Mouse (Mus musculus) intestine, embryonic 15.5 days (tissue): Measurements from ENCODE around the gene Eci2. TPM values are rescaled to one million over a fixed set of nuclear protein-coding genes. Genes with fewer than 3 reads are reported as not detected.
"Not testable (repeated sequence)": the region's sequence is repeated elsewhere in the genome, so short reads cannot be mapped to it uniquely, and the experiment has no call there.

Experiments
- ATAC-seq: fragments of 200-750 bp; cut with Nextera tagmentation; 2 replicates; pipeline ENCODE4 v1.8.0; 2017; ENCODE audit warnings: moderate TSS enrichment, moderate library complexity
- H3K27ac ChIP-seq: fragments of 300-500 bp; sonication (generic); 2 replicates; pipeline ENCODE4 v1.5.1; 2015; ENCODE audit warnings: mild to moderate bottlenecking, inconsistent platforms
- H3K27me3 ChIP-seq: fragments of 300-500 bp; sonication (generic); replicated peaks from 2 replicates; pipeline ENCODE4 v1.6.1; 2015; ENCODE audit warnings: inconsistent platforms
- H3K36me3 ChIP-seq: fragments of 300-500 bp; sonication (generic); 2 replicates; pipeline ENCODE4 v1.6.1; 2015; ENCODE audit warnings: inconsistent platforms
- H3K4me1 ChIP-seq: fragments of 300-500 bp; sonication (generic); replicated peaks from 2 replicates; pipeline ENCODE4 v1.6.1; 2015; ENCODE audit warnings: inconsistent platforms
- H3K4me2 ChIP-seq: fragments of 300-500 bp; sonication (generic); replicated peaks from 2 replicates; pipeline ENCODE4 v1.6.1; 2015; ENCODE audit warnings: mild to moderate bottlenecking, inconsistent platforms
- H3K4me3 ChIP-seq: fragments of 300-500 bp; sonication (generic); replicated peaks from 2 replicates; pipeline ENCODE4 v1.5.1; 2015; ENCODE audit warnings: inconsistent platforms
- H3K9ac ChIP-seq: fragments of 300-500 bp; sonication (generic); 2 replicates; pipeline ENCODE4 v1.6.1; 2015; ENCODE audit warnings: inconsistent platforms
- H3K9me3 ChIP-seq: fragments of 300-500 bp; sonication (generic); 2 replicates; pipeline ENCODE4 v1.6.1; 2016; ENCODE audit warnings: inconsistent platforms
- WGBS: fragments of 180-500 bp; shearing (Covaris S2); methylation state at CpG from one replicate; pipeline ENCODE4 v1.1.7; 2015; 5-methylcytosine and 5-hydroxymethylcytosine counted together
- polyA plus RNA-seq: library from polyadenylated mRNA; unstranded; fragments of >200 nt; fragmentation: Nextera tagmentation; extraction: Ambion mirVana; gene quantifications from 2 replicates; pipeline ENCODE4 v1.2.1, GENCODE M21; 2015

The Eci2 gene
- polyA plus RNA-seq, 1 experiment from 2014 or later: 147 TPM

GRCm38 (mm10) chr13:35028365-35028764, 1.5 kb upstream of the Eci2 start:
- whole genome bisulfite sequencing: 89% methylated on average over 3 of the region's 3 CpGs
- ATAC-seq: no peak
- Histone ChIP-seq H3K4me1 (no peaks in the 10 kb centered on the region), H3K9me3 (no peaks in the 10 kb centered on the region), H3K4me2 (no peak overlapping the region), H3K36me3 (no peaks in the 10 kb centered on the region), H3K27ac (no peak overlapping the region), H3K27me3 (no peaks in the 10 kb centered on the region), H3K9ac (no peak overlapping the region), H3K4me3 (no peak overlapping the region)

DNA sequence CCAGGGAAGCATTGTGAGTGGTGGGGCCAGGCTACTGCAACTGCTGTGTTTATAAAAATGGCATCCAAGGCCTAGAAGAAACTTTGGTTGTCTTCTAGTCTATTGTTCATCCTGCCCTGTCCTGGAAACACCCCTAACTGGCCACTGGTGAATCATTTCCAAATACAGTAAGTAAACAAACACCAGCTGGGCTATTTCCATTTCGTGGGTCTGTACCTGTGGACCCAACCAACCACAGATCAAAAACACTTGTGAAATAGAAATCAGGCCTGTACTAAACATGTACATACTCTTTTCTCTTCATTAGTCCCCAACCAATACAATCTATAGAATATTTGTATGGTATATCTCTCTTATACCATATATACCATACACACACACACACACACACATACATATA, 3.5 kb downstream of the Eci2 start:
- ATAC-seq, H3K27ac ChIP-seq: not testable (repeated sequence)

GRCm38 (mm10) chr13:35020383-35020782, 6.5 kb downstream of the Eci2 start:
- H3K4me2 ChIP-seq: no peak overlapping the region
- H3K27ac ChIP-seq: no peak overlapping the region
- H3K9me3 ChIP-seq: no peaks in the 10 kb centered on the region
- H3K4me1 ChIP-seq: no peaks in the 10 kb centered on the region
- no peaks in the 10 kb centered on the region for H3K27me3 ChIP-seq
- WGBS: 69% methylated on average over 3 of the region's 3 CpGs
- no peaks in the 10 kb centered on the region for H3K36me3 ChIP-seq
- no peak for ATAC-seq
- no peak overlapping the region for H3K9ac ChIP-seq
- H3K4me3 ChIP-seq: no peak overlapping the region

More for the DNA sequence above, 3.5 kb downstream of the Eci2 start:
- H3K4me3 ChIP-seq, H3K4me1 ChIP-seq, H3K9me3 ChIP-seq, H3K27me3 ChIP-seq, H3K4me2 ChIP-seq, H3K9ac ChIP-seq, H3K36me3 ChIP-seq: not testable (repeated sequence)
- 38% methylated on average over 1 of the region's 1 CpGs for WGBS

DNA sequence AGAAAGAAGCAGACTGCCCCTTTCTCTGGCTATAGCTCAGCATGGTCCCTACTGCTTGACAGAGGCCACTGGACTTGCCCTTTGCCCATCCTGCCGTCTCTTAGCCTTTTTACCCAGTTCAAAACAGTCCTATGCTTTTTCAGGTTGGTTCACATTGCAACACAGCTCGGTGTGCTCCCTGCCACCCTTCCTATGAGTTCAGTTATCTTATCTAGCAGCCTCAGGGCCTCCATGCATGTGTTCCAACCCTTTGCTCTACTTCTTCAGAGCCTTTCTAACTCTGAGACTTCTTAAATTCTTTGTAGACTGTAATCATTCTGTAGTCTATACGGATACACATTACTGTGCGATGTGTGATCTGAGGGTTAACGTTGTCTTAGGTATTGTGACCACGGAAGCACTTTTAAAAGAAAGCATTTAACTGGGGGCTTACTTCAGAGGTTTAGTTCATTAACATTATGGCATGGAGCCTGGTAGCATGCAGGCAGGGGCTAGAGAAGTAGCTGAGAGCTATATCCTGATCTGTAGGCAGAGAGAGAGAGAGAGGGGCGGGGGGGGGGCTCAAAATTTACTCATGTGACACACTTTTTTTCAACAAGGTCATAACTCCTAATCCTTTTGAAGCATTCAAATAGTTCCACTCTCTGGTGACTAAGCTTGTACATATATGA, 7.9 kb downstream of the Eci2 start:
- H3K36me3 ChIP-seq: no peaks in the 10 kb centered on the region
- H3K27ac ChIP-seq: no peak overlapping the region
- no peaks in the 10 kb centered on the region for H3K4me1 ChIP-seq
- no peak overlapping the region for H3K4me2 ChIP-seq
- ATAC-seq: peak; percentile 88
- 74% methylated on average over 7 of the region's 7 CpGs for WGBS
- H3K9ac ChIP-seq: no peak overlapping the region
- H3K4me3 ChIP-seq: no peak overlapping the region
- no peaks in the 10 kb centered on the region for H3K27me3 ChIP-seq
- H3K9me3 ChIP-seq: no peaks in the 10 kb centered on the region

DNA sequence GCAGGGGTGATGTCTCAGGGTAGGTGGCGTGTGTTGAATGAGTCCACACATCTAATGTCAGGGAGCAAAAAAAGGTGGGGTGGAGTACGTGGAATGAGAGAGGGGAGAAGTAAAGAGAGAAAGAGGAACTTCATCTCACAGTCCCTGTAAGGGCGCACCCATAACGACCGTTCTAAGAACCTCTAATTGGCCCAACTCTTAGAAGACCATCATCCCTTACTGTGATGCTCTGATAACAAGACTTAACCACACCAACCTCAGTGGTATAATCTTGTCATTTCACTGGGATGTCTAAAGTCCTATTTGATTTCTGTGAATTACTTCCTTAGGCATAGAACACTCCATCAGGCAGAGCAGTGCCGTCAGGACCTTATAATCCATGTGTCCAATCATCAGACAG, 9.5 kb downstream of the Eci2 start:
- Histone ChIP-seq H3K9me3 (no peaks in the 10 kb centered on the region), H3K4me2 (no peak overlapping the region), H3K4me3 (no peak overlapping the region), H3K9ac (no peak overlapping the region), H3K27ac (no peak overlapping the region), H3K27me3 (no peaks in the 10 kb centered on the region), H3K36me3 (no peaks in the 10 kb centered on the region), H3K4me1 (no peaks in the 10 kb centered on the region)
- ATAC-seq: no peak
- 83% methylated on average over 6 of the region's 6 CpGs for WGBS

GRCm38 (mm10) chr13:35016067-35016466, 10.8 kb downstream of the Eci2 start:
- Histone ChIP-seq H3K9ac (no peak overlapping the region), H3K9me3 (no peaks in the 10 kb centered on the region), H3K4me2 (no peak overlapping the region), H3K4me1 (no peaks in the 10 kb centered on the region), H3K27ac (no peak overlapping the region), H3K4me3 (no peak overlapping the region), H3K36me3 (no peaks in the 10 kb centered on the region), H3K27me3 (no peaks in the 10 kb centered on the region)
- 95% methylated on average over 1 of the region's 1 CpGs for WGBS
- ATAC-seq: no peak

DNA sequence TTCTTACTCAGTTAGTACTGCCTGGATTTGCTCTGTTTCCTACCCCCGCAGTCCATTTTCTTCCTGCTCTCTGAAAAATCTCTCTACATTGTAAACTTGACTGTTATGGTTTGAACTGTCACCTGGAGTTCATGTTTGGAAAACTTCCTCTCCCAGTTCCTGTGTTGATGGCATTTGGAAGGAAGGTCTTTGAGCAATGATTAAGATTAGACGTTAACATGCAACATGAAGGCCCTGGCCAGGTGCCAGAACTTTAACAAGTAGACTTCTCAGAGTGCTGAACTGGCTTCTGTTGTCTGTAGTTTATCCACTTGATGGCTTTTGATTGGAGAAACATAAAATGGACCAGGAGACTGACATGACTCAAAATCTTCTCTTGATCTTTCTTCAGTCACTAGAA, 31.0 kb downstream of the Eci2 start:
- Histone ChIP-seq H3K36me3 (no peaks in the 10 kb centered on the region), H3K27me3 (no peaks in the 10 kb centered on the region), H3K27ac (no peak overlapping the region), H3K9ac (no peak overlapping the region), H3K9me3 (no peaks in the 10 kb centered on the region), H3K4me3 (no peak overlapping the region), H3K4me2 (no peak overlapping the region), H3K4me1 (peaks cover 6% of the 10 kb centered on the region)
- WGBS: 45% methylated on average over 2 of the region's 2 CpGs
- ATAC-seq: no peak

DNA sequence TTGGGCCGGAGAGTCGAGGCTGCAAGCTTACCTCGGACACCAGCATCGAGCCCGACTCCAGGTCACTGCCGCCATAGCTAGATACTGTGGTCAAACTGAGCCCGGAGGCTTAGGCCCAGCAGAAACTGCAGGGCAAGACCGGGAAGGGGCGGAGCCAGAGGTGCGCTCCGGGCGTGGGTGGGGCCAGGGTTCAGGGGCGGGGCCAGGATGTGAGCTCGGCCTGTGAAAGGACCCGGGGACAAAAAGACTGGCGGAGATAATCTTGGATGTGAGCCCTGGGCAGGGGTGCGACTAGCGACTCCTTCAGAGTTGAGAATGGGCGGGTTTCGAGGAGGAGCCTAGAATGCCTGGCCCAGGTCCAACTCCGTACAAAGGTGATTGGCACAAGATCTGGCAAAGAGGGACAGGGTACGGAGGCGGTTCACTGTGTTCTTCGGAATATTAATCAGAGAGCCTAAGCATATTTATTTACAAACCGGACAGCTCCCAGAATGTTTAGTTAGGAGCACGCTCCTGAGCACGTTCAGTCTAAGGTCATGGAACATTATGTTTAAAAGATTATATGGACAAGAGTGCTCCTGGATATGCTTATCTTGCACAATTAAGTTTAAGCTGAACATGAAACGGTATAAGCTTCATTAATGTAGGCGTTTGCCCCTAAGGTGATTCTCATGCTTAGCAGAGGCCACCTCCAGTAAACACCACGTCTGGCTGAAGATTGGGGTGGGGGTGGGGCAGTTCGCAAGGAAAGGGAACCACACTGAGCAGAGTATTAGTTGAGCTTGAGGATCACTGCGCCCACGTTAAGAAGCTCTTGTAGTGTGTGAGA, 32.7 kb downstream of the Eci2 start:
- Histone ChIP-seq H3K36me3 (0 out of 2 replicates have a peak, but pooled peaks cover 3% of the 10 kb centered on the region), H3K9me3 (no peaks in the 10 kb centered on the region), H3K27me3 (no peaks in the 10 kb centered on the region), H3K4me2 (peak overlapping the region; percentile 64), H3K4me1 (peaks cover 6% of the 10 kb centered on the region), H3K4me3 (peak overlapping the region; percentile 58), H3K27ac (peak overlapping the region; percentile 87), H3K9ac (peak overlapping the region; percentile 75)
- peak; percentile 98 for ATAC-seq
- under 1% methylated on average over 33 of the region's 33 CpGs for WGBS

DNA sequence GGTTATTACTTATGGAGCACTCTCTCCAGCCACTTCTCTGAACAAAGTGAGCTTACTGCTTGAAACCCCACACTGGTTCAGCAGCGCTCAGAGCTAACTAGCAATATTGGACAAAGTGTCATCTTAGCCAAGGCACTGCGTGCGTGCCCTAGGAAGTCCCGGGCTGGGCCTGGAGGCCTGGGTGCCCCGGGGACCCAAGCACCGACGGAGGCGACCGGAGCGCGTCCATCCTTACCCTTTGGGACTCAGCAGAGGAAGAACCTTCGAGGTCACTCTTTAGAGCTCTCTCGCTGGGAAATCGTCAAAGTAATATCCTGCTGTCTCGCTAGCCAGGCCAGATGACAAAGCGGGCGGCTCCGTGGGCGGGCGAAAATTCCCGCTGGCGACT, 33.3 kb downstream of the Eci2 start:
- peak; percentile 59 for ATAC-seq
- peaks cover 6% of the 10 kb centered on the region for H3K4me1 ChIP-seq
- no peaks in the 10 kb centered on the region for H3K27me3 ChIP-seq
- WGBS: under 1% methylated on average over 22 of the region's 22 CpGs
- H3K9me3 ChIP-seq: no peaks in the 10 kb centered on the region
- H3K4me2 ChIP-seq: peak overlapping the region; percentile 64
- peak overlapping the region; percentile 75 for H3K9ac ChIP-seq
- peak overlapping the region; percentile 87 for H3K27ac ChIP-seq
- 0 out of 2 replicates have a peak, but pooled peaks cover 6% of the 10 kb centered on the region for H3K36me3 ChIP-seq
- peak overlapping the region; percentile 58 for H3K4me3 ChIP-seq

DNA sequence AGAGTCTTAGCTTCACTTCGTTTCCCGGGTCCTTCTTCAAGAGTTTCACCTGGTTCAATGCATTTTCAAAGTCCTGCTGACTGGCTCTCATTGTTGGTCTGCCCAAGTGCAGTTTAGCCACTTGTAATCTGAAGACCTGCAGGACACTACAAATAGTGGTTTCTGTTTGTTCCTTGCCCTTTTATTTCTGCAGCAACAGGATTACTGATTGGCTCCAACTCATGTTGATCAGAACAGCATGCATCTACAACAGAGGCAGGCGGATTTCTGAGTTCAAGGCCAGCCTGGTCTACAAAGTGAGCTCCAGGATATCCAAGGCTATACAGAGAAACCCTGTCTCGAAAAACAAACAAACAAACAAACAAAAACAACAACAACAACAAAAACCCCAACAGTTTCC, 33.8 kb downstream of the Eci2 start:
- H3K9me3 ChIP-seq: no peaks in the 10 kb centered on the region
- H3K27ac ChIP-seq: no peak overlapping the region
- peak overlapping the region; percentile 75 for H3K9ac ChIP-seq
- peak overlapping the region; percentile 58 for H3K4me3 ChIP-seq
- 66% methylated on average over 4 of the region's 4 CpGs for WGBS
- H3K27me3 ChIP-seq: no peaks in the 10 kb centered on the region
- no peak for ATAC-seq
- H3K4me1 ChIP-seq: peaks cover 6% of the 10 kb centered on the region
- H3K36me3 ChIP-seq: 0 out of 2 replicates have a peak, but pooled peaks cover 11% of the 10 kb centered on the region
- peak overlapping the region; percentile 64 for H3K4me2 ChIP-seq

DNA sequence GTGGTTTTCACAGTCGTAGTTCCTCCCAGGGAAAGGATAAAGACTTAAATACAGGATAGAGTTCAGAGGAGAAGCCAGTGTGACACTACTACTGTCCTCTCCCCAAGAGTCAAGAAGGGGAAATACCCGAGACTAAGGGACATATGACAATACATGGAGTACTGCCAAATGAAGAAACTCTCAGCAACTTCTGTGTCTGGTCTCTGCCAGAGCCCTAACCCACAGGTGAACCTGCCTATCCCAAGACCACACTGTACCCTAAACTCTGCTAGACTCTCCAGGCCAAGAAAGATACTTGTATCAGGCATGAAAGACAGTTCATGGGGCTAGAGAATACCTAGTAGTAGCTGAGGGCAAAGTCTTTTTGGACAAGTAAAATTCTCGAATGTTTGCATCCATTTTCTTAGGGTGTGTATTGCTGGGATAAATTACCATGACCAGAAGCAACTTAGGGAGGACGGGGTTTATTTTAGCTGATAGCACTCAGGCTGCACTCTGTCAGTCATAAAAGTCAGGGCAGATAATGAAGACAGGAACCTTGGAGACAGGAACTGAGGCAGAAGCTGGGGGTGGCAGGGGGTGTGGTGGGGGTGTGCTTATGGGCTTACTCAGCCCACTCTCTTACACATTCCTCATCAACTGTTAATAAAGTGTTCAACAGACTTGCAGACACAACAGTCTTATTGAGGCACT, 35.2 kb downstream of the Eci2 start:
- no peak overlapping the region for H3K9ac ChIP-seq
- 61% methylated on average over 4 of the region's 4 CpGs for WGBS
- ATAC-seq: no peak
- H3K4me3 ChIP-seq: no peak overlapping the region
- H3K27ac ChIP-seq: no peak overlapping the region
- no peak overlapping the region for H3K4me2 ChIP-seq
- H3K36me3 ChIP-seq: peaks cover 24% of the 10 kb centered on the region
- no peaks in the 10 kb centered on the region for H3K27me3 ChIP-seq
- peaks cover 6% of the 10 kb centered on the region for H3K4me1 ChIP-seq
- H3K9me3 ChIP-seq: no peaks in the 10 kb centered on the region

DNA sequence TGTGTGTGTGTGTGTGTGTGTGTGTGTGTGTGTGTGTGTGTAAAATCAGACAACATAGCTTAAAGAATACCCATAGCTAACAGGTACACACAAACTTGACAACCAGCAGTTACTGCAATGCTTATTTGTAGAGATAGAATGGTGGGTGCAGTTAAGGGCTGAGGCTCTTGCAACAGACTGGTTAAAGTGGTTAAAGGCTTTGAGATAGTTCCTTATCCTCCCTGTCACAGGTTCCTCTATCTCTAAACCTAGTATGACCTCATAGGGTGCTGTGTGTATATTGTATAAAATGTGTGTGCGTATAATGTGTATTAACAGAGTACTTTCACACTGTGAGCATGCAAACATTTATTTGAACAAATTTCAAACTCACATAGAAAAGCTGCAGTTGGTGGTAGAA, 43.4 kb downstream of the Eci2 start:
- peaks cover 31% of the 10 kb centered on the region for H3K36me3 ChIP-seq

More for the DNA sequence above, 43.4 kb downstream of the Eci2 start:
- H3K9me3 ChIP-seq, H3K27ac ChIP-seq, H3K4me1 ChIP-seq, H3K4me2 ChIP-seq, ATAC-seq, H3K9ac ChIP-seq, H3K27me3 ChIP-seq, H3K4me3 ChIP-seq: not testable (repeated sequence)
- 95% methylated on average over 1 of the region's 1 CpGs for WGBS
